Mouse (Mus musculus) megakaryocyte, adult 5-6 weeks (primary cell): ENCODE results near the gene Hoxc6. TPM values are rescaled to one million over a fixed set of nuclear protein-coding genes. Genes with fewer than 3 reads are reported as not detected.
A peak's percentile ranks its signal among the peaks of the same experiment; 100 is the strongest.

ENCODE experiments used
- ATAC-seq: 2 replicates; pipeline ENCODE4 v1.8.0; 2016; ENCODE audit warnings: mild to moderate bottlenecking, inconsistent platforms; ENCODE audit not compliant: poor library complexity, severe bottlenecking
- total RNA-seq, 2 experiments: library from RNA; stranded (forward) in 1 of 2; stranded (reverse) in 1 of 2; fragments of 153-499, 151-499 nt in 1 of 2; fragments of 221-1000, 200-1000 nt in 1 of 2; gene quantifications; 2 replicates each; pipeline versions ENCODE4 v1.2.3 to v1.2.4; 2015 to 2017

Gene Hoxc6
- total RNA-seq, 2 experiments from 2014 or later: not detected

GRCm38 (mm10) chr15:103010847-103011555, 12.9 kb downstream of the Hoxc6 start:
- ATAC-seq: no peak

- ATAC-seq: peak; percentile 30; the same call in 1 of the 2 replicates
Measured at GRCm38 (mm10) chr15:103011928-103012486, 13.9 kb downstream of the Hoxc6 start.

- 0 out of 2 replicates have a peak, but pooled peaks have one; percentile 45 for ATAC-seq
Measured at GRCm38 (mm10) chr15:103013238-103013984, 15.4 kb downstream of the Hoxc6 start.

- no peak for ATAC-seq
Measured at GRCm38 (mm10) chr15:103014166-103015008, 16.3 kb downstream of the Hoxc6 start.

GRCm38 (mm10) chr15:103015009-103015399, 16.9 kb downstream of the Hoxc6 start:
- ATAC-seq: no peak

- no peak for ATAC-seq
Measured at GRCm38 (mm10) chr15:103015406-103016166, 17.5 kb downstream of the Hoxc6 start.

GRCm38 (mm10) chr15:103018636-103019035, 20.6 kb downstream of the Hoxc6 start, which contains the start of gene Hoxc4:
Hoxc4 (plus strand) TSS chr15:103018934.
- no peak for ATAC-seq

GRCm38 (mm10) chr15:103020899-103021418, 22.9 kb downstream of the Hoxc6 start:
- no peak for ATAC-seq

GRCm38 (mm10) chr15:103021544-103021943, 23.5 kb downstream of the Hoxc6 start:
- ATAC-seq: no peak

- no peak for ATAC-seq
Measured at GRCm38 (mm10) chr15:103024131-103024530, 26.1 kb downstream of the Hoxc6 start.

GRCm38 (mm10) chr15:103027266-103028235, 29.5 kb downstream of the Hoxc6 start:
- ATAC-seq: no peak

- ATAC-seq: no peak
Measured at GRCm38 (mm10) chr15:103028916-103029512, 31.0 kb downstream of the Hoxc6 start.

GRCm38 (mm10) chr15:103030142-103030541, 32.1 kb downstream of the Hoxc6 start:
- no peak for ATAC-seq

- no peak for ATAC-seq
Measured at GRCm38 (mm10) chr15:103032167-103032566, 34.1 kb downstream of the Hoxc6 start.

- ATAC-seq: no peak
Measured at GRCm38 (mm10) chr15:103032646-103033575, 34.9 kb downstream of the Hoxc6 start.

GRCm38 (mm10) chr15:103034043-103034806, 36.2 kb downstream of the Hoxc6 start:
- no peak for ATAC-seq
